Mouse (Mus musculus): ENCODE results near the gene Tmem106a. TPM values are rescaled to one million over a fixed set of nuclear protein-coding genes. Genes with fewer than 3 reads are reported as not detected.

Tmem106a gene
- polyA plus RNA-seq, 2 experiments, result 3.8 to 9.3 TPM

GRCm38 (mm10) chr11:101552476-101553300 lies 29.4 kb upstream of the Tmem106a start:
- Histone ChIP-seq H3K36me3 (ENCODE audit: control insufficient read depth, insufficient read depth, low read length) (peaks cover 30% of the 10 kb centered on the region), H3K27ac (replicated peaks; ENCODE audit: low read depth, low read length) (peak overlapping the region; percentile 93), H3K4me3 (replicated peaks; ENCODE audit: low read length) (peak overlapping the region; percentile 68), H3K9ac (ENCODE audit: low read depth, low read length, severe bottlenecking) (peak overlapping the region; percentile 81), H3K27me3 (ENCODE audit: control insufficient read depth, insufficient read depth, low read length) (no peaks in the 10 kb centered on the region), H3K4me1 (ENCODE audit: control insufficient read depth, insufficient read depth, low read length) (peaks cover 19% of the 10 kb centered on the region), H3K4me2 (replicated peaks; ENCODE audit: low read depth, low read length, severe bottlenecking) (peak overlapping the region; percentile 57), H3K9me3 (ENCODE audit: control insufficient read depth, low read length) (no peaks in the 10 kb centered on the region)
- ATAC-seq (ENCODE audit: low FRiP score, low read depth) (peak; percentile 97), DNase-seq (ENCODE audit: low spot score) (peak; percentile 99)
- WGBS, result 0% methylated on average over 37 of the region's 37 CpGs
- TF ChIP-seq POLR2A (IDR thresholded peaks at IDR 0.05; ENCODE audit: borderline replicate concordance, extremely low read depth, insufficient read depth, insufficient read length), result peak; percentile 86; the same call in 1 of the 2 replicates

DNA sequence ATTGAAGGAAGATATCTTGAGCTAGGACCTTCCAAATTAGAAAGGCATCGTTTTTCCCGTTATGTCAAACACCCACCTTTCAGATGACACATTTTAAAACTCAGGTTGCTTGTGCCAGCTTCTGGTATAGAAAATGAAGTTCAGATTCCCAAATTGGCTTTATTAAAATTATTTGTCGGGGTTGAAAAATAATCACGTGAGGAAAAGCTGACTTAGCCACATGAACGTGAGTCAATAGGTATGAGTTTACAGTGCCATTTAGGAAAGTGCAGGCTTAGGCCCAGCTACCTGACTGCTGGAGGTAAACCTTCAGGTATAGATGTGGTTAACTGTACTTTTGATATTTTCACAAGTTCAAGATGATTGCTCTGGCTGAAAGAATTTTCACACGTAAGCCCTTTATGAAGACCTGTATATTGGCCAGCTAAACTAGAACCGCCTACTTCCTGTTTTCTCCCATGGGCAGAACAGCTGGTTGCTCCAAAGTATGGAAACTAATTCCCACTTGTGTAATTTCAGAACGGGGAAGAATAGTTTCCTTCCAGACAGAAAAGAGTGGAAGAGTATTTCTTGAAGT lies 28.6 kb upstream of the Tmem106a start:
- H3K27me3 ChIP-seq (ENCODE audit: control insufficient read depth, insufficient read depth, low read length), result no peaks in the 10 kb centered on the region
- H3K9me3 ChIP-seq (ENCODE audit: control insufficient read depth, low read length), result no peaks in the 10 kb centered on the region
- H3K36me3 ChIP-seq (ENCODE audit: control insufficient read depth, insufficient read depth, low read length), result peaks cover 35% of the 10 kb centered on the region
- DNase-seq (ENCODE audit: low spot score) (peak; percentile 36), ATAC-seq (ENCODE audit: low FRiP score, low read depth) (no peak)
- peak overlapping the region; percentile 68 for H3K4me3 ChIP-seq (replicated peaks; ENCODE audit: low read length)
- TF ChIP-seq POLR2A (IDR thresholded peaks at IDR 0.05; ENCODE audit: borderline replicate concordance, extremely low read depth, insufficient read depth, insufficient read length), result no peak
- peak overlapping the region; percentile 57 for H3K4me2 ChIP-seq (replicated peaks; ENCODE audit: low read depth, low read length, severe bottlenecking)
- 13% methylated on average over 8 of the region's 8 CpGs for WGBS
- H3K9ac ChIP-seq (ENCODE audit: low read depth, low read length, severe bottlenecking), result peak overlapping the region; percentile 81
- H3K4me1 ChIP-seq (ENCODE audit: control insufficient read depth, insufficient read depth, low read length), result peaks cover 19% of the 10 kb centered on the region
- H3K27ac ChIP-seq (replicated peaks; ENCODE audit: low read depth, low read length), result peak overlapping the region; percentile 85

DNA sequence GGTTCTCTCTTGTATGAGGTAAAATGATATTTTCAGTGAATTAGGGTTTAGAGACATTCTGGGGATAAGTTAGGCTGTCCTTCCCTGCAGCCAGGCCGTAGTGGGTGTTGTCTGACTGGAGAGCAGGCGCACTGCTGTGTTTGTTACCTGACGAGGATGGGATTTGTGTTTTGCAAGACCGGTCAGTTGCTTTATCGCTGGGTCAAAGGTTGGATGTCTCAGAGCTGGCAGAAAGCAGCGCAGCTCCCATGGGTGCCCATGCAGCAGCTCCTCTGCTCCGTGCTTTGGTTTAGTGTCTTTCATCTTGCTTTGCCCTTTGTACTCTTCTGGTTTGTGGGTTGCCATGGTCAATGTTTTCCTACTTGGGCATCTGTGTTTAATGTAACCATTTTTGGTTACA lies 25.5 kb upstream of the Tmem106a start:
- WGBS, result 92% methylated on average over 7 of the region's 7 CpGs
- no peak overlapping the region for H3K27ac ChIP-seq (replicated peaks; ENCODE audit: low read depth, low read length)

DNA sequence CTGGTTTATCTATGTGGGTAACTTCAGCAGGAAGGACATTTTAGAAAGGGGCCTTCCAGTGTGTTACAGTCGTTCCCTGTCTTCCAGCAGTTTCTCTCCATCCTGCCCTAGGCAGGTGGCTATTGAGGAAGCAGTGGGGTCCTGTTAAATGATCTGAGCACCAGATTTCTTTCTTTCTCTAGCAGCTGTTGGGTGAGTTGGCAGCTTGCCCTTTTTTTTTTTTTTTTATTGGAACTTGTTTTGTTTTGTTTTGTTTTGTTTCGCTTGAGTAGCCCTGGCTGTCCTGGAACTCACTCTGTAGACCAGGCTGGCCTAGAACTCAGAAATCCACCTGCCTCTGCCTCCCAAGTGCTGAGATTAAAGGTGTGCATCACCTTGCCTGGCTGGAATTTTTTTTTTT lies 25.1 kb upstream of the Tmem106a start:
- no peak for TF ChIP-seq POLR2A (IDR thresholded peaks at IDR 0.05; ENCODE audit: borderline replicate concordance, extremely low read depth, insufficient read depth, insufficient read length)
- H3K27ac ChIP-seq (replicated peaks; ENCODE audit: low read depth, low read length), result no peak overlapping the region
- H3K4me2 ChIP-seq (replicated peaks; ENCODE audit: low read depth, low read length, severe bottlenecking), result no peak overlapping the region
- WGBS, result 67% methylated on average over 2 of the region's 2 CpGs
- ATAC-seq (ENCODE audit: low FRiP score, low read depth) (no peak), DNase-seq (ENCODE audit: low spot score) (no peak)
- peaks cover 62% of the 10 kb centered on the region for H3K36me3 ChIP-seq (ENCODE audit: control insufficient read depth, insufficient read depth, low read length)
- no peak overlapping the region for H3K4me3 ChIP-seq (replicated peaks; ENCODE audit: low read length)
- H3K27me3 ChIP-seq (ENCODE audit: control insufficient read depth, insufficient read depth, low read length), result no peaks in the 10 kb centered on the region
- H3K9me3 ChIP-seq (ENCODE audit: control insufficient read depth, low read length), result no peaks in the 10 kb centered on the region
- peaks cover 13% of the 10 kb centered on the region for H3K4me1 ChIP-seq (ENCODE audit: control insufficient read depth, insufficient read depth, low read length)
- no peak overlapping the region for H3K9ac ChIP-seq (ENCODE audit: low read depth, low read length, severe bottlenecking)

More for the DNA sequence above, 25.5 kb upstream of the Tmem106a start:
- Histone ChIP-seq H3K9ac (ENCODE audit: low read depth, low read length, severe bottlenecking) (no peak overlapping the region), H3K36me3 (ENCODE audit: control insufficient read depth, insufficient read depth, low read length) (peaks cover 58% of the 10 kb centered on the region), H3K4me2 (replicated peaks; ENCODE audit: low read depth, low read length, severe bottlenecking) (no peak overlapping the region), H3K9me3 (ENCODE audit: control insufficient read depth, low read length) (no peaks in the 10 kb centered on the region), H3K27me3 (ENCODE audit: control insufficient read depth, insufficient read depth, low read length) (no peaks in the 10 kb centered on the region), H3K4me1 (ENCODE audit: control insufficient read depth, insufficient read depth, low read length) (peaks cover 13% of the 10 kb centered on the region), H3K4me3 (replicated peaks; ENCODE audit: low read length) (no peak overlapping the region)
- DNase-seq (ENCODE audit: low spot score), result no peak
- TF ChIP-seq POLR2A (IDR thresholded peaks at IDR 0.05; ENCODE audit: borderline replicate concordance, extremely low read depth, insufficient read depth, insufficient read length), result no peak
- ATAC-seq (ENCODE audit: low FRiP score, low read depth), result no peak

- Histone ChIP-seq H3K4me3 (replicated peaks; ENCODE audit: low read length) (no peak overlapping the region), H3K4me2 (replicated peaks; ENCODE audit: low read depth, low read length, severe bottlenecking) (no peak overlapping the region), H3K27me3 (ENCODE audit: control insufficient read depth, insufficient read depth, low read length) (no peaks in the 10 kb centered on the region), H3K4me1 (ENCODE audit: control insufficient read depth, insufficient read depth, low read length) (no peaks in the 10 kb centered on the region), H3K27ac (replicated peaks; ENCODE audit: low read depth, low read length) (no peak overlapping the region), H3K9ac (ENCODE audit: low read depth, low read length, severe bottlenecking) (no peak overlapping the region), H3K9me3 (ENCODE audit: control insufficient read depth, low read length) (no peaks in the 10 kb centered on the region), H3K36me3 (ENCODE audit: control insufficient read depth, insufficient read depth, low read length) (peaks cover 81% of the 10 kb centered on the region)
- ATAC-seq (ENCODE audit: low FRiP score, low read depth), result no peak
- DNase-seq (ENCODE audit: low spot score), result peak; percentile 65
- no peak for TF ChIP-seq POLR2A (IDR thresholded peaks at IDR 0.05; ENCODE audit: borderline replicate concordance, extremely low read depth, insufficient read depth, insufficient read length)
- whole genome bisulfite sequencing, result 40% methylated on average over 5 of the region's 5 CpGs
Measured at GRCm38 (mm10) chr11:101562391-101562790, 19.7 kb upstream of the Tmem106a start.
